Mouse (Mus musculus): Measurements from ENCODE around the gene Nol12.

Gene Nol12

GRCm38 (mm10) chr15:78916052-78916826 is 18.5 kb upstream of the Nol12 start:
- DNase-seq (ENCODE audit: low spot score in 2 of 2): no peak

GRCm38 (mm10) chr15:78918126-78918525 is 16.6 kb upstream of the Nol12 start:
- DNase-seq (ENCODE audit: low spot score in 2 of 2): no peak

- DNase-seq (ENCODE audit: low spot score in 2 of 2): no peak
Measured at GRCm38 (mm10) chr15:78919914-78920313, 14.8 kb upstream of the Nol12 start.

GRCm38 (mm10) chr15:78922700-78923099 is 12.0 kb upstream of the Nol12 start:
- no peak for DNase-seq (ENCODE audit: low spot score in 2 of 2)

GRCm38 (mm10) chr15:78923585-78923984 is 11.1 kb upstream of the Nol12 start:
- DNase-seq (ENCODE audit: low spot score in 2 of 2): no peak

GRCm38 (mm10) chr15:78925129-78925528 is 9.6 kb upstream of the Nol12 start:
- no peak for DNase-seq (ENCODE audit: low spot score in 2 of 2)

- DNase-seq (ENCODE audit: low spot score in 2 of 2): peak in 1 of 2 experiments; percentile 45
Measured at GRCm38 (mm10) chr15:78926021-78926919, 8.5 kb upstream of the Nol12 start, which contains the start of gene Lgals1. Lgals1 (plus strand) TSS chr15:78926725.

GRCm38 (mm10) chr15:78927021-78927787 is 7.5 kb upstream of the Nol12 start:
- no peak for DNase-seq (ENCODE audit: low spot score in 2 of 2)

GRCm38 (mm10) chr15:78927788-78928457 is 6.8 kb upstream of the Nol12 start:
- DNase-seq (ENCODE audit: low spot score in 2 of 2): peak in 1 of 2 experiments; percentile 53

GRCm38 (mm10) chr15:78928539-78928938 is 6.2 kb upstream of the Nol12 start:
- no peak for DNase-seq (ENCODE audit: low spot score in 2 of 2)

- no peak for DNase-seq (ENCODE audit: low spot score in 2 of 2)
Measured at GRCm38 (mm10) chr15:78930192-78930706, 4.5 kb upstream of the Nol12 start.

GRCm38 (mm10) chr15:78930801-78931426 is 3.8 kb upstream of the Nol12 start:
- no peak for DNase-seq (ENCODE audit: low spot score in 2 of 2)

GRCm38 (mm10) chr15:78931577-78931976 is 3.2 kb upstream of the Nol12 start:
- DNase-seq (ENCODE audit: low spot score in 2 of 2): no peak

- no peak for DNase-seq (ENCODE audit: low spot score in 2 of 2)
Measured at GRCm38 (mm10) chr15:78936403-78936802, 1.7 kb downstream of the Nol12 start.

GRCm38 (mm10) chr15:78937311-78937710 is 2.6 kb downstream of the Nol12 start:
- DNase-seq (ENCODE audit: low spot score in 2 of 2): no peak

- no peak for DNase-seq (ENCODE audit: low spot score in 2 of 2)
Measured at GRCm38 (mm10) chr15:78937963-78938362, 3.2 kb downstream of the Nol12 start.

GRCm38 (mm10) chr15:78940325-78940724 is 5.6 kb downstream of the Nol12 start:
- DNase-seq (ENCODE audit: low spot score in 2 of 2): no peak

- peak in 1 of 2 experiments; percentile 83 for DNase-seq (ENCODE audit: low spot score in 2 of 2)
Measured at GRCm38 (mm10) chr15:78942663-78943062, 7.9 kb downstream of the Nol12 start.

GRCm38 (mm10) chr15:78946232-78946631 is 11.5 kb downstream of the Nol12 start:
- DNase-seq (ENCODE audit: low spot score in 2 of 2): no peak

- peak in 1 of 2 experiments; percentile 80 for DNase-seq (ENCODE audit: low spot score in 2 of 2)
Measured at GRCm38 (mm10) chr15:78947657-78948056, 12.9 kb downstream of the Nol12 start, which contains the start of gene Triobp. Triobp (plus strand) TSS chr15:78947724.

Measured in left cerebral cortex, adult 9 months (tissue).